Mouse (Mus musculus): ENCODE measurements around the gene Erlin1. TPM values are rescaled to one million over a fixed set of nuclear protein-coding genes. Genes with fewer than 3 reads are reported as not detected.
A peak's percentile ranks its signal among the peaks of the same experiment; 100 is the strongest.

The Erlin1 gene
- polyA plus RNA-seq, 1 experiment, result 14.8 TPM

DNA sequence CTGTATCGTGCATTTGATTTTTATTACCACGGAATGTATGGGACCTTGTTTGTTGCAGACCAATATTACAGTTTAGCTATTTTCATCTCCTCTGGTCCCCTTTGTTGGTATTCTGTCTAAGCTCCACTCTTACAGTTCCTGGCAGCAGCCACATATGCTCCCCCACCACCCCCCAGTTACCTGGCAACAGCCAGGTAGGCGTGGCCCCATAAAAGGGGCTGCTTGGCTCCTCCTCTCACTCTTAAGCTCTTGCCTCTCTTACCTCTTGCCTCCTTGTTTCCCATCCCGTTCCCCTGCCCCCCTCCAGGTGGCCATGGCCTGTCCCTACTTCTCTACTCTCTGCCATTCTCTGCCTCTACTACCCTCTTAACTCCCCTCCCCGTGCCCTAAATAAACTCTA, 1.6 kb upstream of the Erlin1 start:
- TF ChIP-seq CTCF (IDR thresholded peaks at IDR 0.05; ENCODE audit: control insufficient read depth, insufficient read depth, insufficient read length) (no peak), MYOD1 (IDR thresholded peaks at IDR 0.05; ENCODE audit: control insufficient read depth, insufficient read length, low read depth) (no peak), CEBPB (IDR thresholded peaks at IDR 0.05; ENCODE audit: low read depth) (no peak), MAX (IDR thresholded peaks at IDR 0.05) (no peak), MYOG (IDR thresholded peaks at IDR 0.05; ENCODE audit: control insufficient read depth, extremely low read depth, insufficient read length) (no peak), USF1 (IDR thresholded peaks at IDR 0.05; ENCODE audit: low read depth) (no peak), FOSL1 (IDR thresholded peaks at IDR 0.05; ENCODE audit: insufficient read depth, low read length, poor library complexity, severe bottlenecking) (no peak)
- Histone ChIP-seq H3K79me3 (ENCODE audit: low read depth) (peaks cover 3% of the 10 kb centered on the region), H3K79me2 (ENCODE audit: control insufficient read depth, insufficient read depth) (peaks cover 22% of the 10 kb centered on the region), H3K27me3 (ENCODE audit: control insufficient read depth, insufficient read depth, insufficient read length) (no peaks in the 10 kb centered on the region), H3ac (ENCODE audit: control insufficient read depth, insufficient read length, low read depth) (no peak overlapping the region), H3K36me3 (ENCODE audit: control insufficient read depth, insufficient read depth) (peaks cover 46% of the 10 kb centered on the region), H3K4me3 (ENCODE audit: insufficient read depth, poor library complexity, severe bottlenecking) (no peak overlapping the region)

DNA sequence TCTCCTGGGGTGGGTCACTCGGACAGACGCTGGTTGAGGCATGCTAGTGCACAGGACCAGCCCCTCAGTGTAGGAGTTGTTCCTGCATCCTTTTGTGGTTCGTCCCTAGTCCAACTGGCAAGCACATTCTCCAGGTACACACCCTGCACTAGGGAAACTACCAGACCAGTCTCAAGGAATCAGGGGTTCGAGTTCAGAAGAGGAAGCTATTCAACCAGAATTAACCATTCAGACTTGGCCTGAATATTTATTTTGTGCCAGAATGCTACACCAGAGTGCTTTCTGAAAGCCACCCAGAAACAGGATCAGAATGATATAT, 288 bp upstream of the Erlin1 start:
- Histone ChIP-seq H3K27me3 (ENCODE audit: control insufficient read depth, insufficient read depth, insufficient read length) (no peaks in the 10 kb centered on the region), H3K79me2 (ENCODE audit: control insufficient read depth, insufficient read depth) (peaks cover 22% of the 10 kb centered on the region), H3ac (ENCODE audit: control insufficient read depth, insufficient read length, low read depth) (peak overlapping the region; percentile 32), H3K4me3 (ENCODE audit: insufficient read depth, poor library complexity, severe bottlenecking) (peak overlapping the region; percentile 60), H3K79me3 (ENCODE audit: low read depth) (peaks cover 3% of the 10 kb centered on the region), H3K36me3 (ENCODE audit: control insufficient read depth, insufficient read depth) (peaks cover 39% of the 10 kb centered on the region)
- TF ChIP-seq MYOD1 (IDR thresholded peaks at IDR 0.05; ENCODE audit: control insufficient read depth, insufficient read length, low read depth) (no peak), CTCF (IDR thresholded peaks at IDR 0.05; ENCODE audit: control insufficient read depth, insufficient read depth, insufficient read length) (no peak), FOSL1 (IDR thresholded peaks at IDR 0.05; ENCODE audit: insufficient read depth, low read length, poor library complexity, severe bottlenecking) (no peak), MAX (IDR thresholded peaks at IDR 0.05) (no peak), USF1 (IDR thresholded peaks at IDR 0.05; ENCODE audit: low read depth) (no peak), CEBPB (IDR thresholded peaks at IDR 0.05; ENCODE audit: low read depth) (no peak), MYOG (IDR thresholded peaks at IDR 0.05; ENCODE audit: control insufficient read depth, extremely low read depth, insufficient read length) (no peak)

DNA sequence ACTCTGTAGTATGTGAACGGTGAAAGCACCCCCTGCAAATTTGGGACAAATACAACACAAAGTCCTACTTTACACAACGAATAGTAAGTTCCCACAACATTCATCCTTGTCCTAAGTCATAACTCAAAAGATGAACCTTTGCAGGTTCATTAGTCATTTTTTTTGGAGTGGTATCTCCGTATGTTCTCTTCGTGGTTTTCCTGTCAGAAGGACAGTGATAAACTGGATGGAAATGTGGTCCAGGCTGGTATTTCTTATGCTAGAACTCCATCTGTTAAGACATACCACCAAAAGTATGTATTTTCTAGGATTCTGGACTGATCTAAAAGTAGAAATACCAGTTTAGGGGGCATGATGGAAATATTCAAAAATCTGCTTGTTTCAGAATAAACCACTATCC, 1.4 kb downstream of the Erlin1 start:
- Histone ChIP-seq H3K79me2 (ENCODE audit: control insufficient read depth, insufficient read depth) (peaks cover 22% of the 10 kb centered on the region), H3K4me3 (ENCODE audit: insufficient read depth, poor library complexity, severe bottlenecking) (peak overlapping the region; percentile 60), H3ac (ENCODE audit: control insufficient read depth, insufficient read length, low read depth) (no peak overlapping the region), H3K36me3 (ENCODE audit: control insufficient read depth, insufficient read depth) (peaks cover 30% of the 10 kb centered on the region), H3K27me3 (ENCODE audit: control insufficient read depth, insufficient read depth, insufficient read length) (no peaks in the 10 kb centered on the region), H3K79me3 (ENCODE audit: low read depth) (peaks cover 3% of the 10 kb centered on the region)
- TF ChIP-seq CEBPB (IDR thresholded peaks at IDR 0.05; ENCODE audit: low read depth) (no peak), CTCF (IDR thresholded peaks at IDR 0.05; ENCODE audit: control insufficient read depth, insufficient read depth, insufficient read length) (no peak), USF1 (IDR thresholded peaks at IDR 0.05; ENCODE audit: low read depth) (no peak), FOSL1 (IDR thresholded peaks at IDR 0.05; ENCODE audit: insufficient read depth, low read length, poor library complexity, severe bottlenecking) (no peak), MYOD1 (IDR thresholded peaks at IDR 0.05; ENCODE audit: control insufficient read depth, insufficient read length, low read depth) (no peak), MAX (IDR thresholded peaks at IDR 0.05) (no peak), MYOG (IDR thresholded peaks at IDR 0.05; ENCODE audit: control insufficient read depth, extremely low read depth, insufficient read length) (no peak)

DNA sequence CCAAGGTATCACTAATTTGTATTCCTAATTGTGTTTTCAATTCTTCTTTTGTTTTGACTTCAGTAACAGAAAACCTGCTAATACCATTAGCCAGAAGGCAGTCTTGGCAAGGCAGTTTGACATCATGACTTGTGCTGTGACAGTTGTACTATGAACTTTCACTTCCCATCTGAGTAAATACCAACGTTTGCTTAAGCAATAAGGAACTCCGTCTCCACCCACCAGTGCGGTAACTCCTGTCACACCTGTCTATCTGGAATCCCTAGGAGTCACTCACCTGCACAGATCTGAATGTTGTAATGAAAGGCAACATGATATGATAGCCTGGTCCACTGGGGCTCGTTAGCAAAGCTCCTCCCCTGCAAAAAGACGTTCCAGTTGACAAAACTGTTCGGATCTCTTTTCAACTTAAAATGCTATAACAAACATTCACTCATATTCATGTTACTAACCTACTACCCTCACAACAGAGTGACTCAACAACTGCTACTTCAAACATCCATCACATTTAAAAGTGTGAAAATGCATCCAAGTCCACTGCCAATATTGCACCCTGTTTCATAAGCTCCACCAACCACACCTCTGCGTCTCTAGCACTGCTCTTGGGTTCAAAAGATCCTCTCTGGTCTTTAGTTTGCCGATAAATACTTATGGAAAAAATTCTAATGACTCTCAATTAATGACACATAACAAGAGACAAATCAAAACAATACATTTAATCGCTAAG, 2.1 kb downstream of the Erlin1 start:
- H3K4me3 ChIP-seq (ENCODE audit: insufficient read depth, poor library complexity, severe bottlenecking), result no peak overlapping the region
- peaks cover 27% of the 10 kb centered on the region for H3K36me3 ChIP-seq (ENCODE audit: control insufficient read depth, insufficient read depth)
- H3K79me2 ChIP-seq (ENCODE audit: control insufficient read depth, insufficient read depth), result peaks cover 22% of the 10 kb centered on the region
- H3K79me3 ChIP-seq (ENCODE audit: low read depth), result peaks cover 3% of the 10 kb centered on the region
- no peak for TF ChIP-seq FOSL1 (IDR thresholded peaks at IDR 0.05; ENCODE audit: insufficient read depth, low read length, poor library complexity, severe bottlenecking)
- TF ChIP-seq MYOG (IDR thresholded peaks at IDR 0.05; ENCODE audit: control insufficient read depth, extremely low read depth, insufficient read length), result no peak
- no peak for TF ChIP-seq MAX (IDR thresholded peaks at IDR 0.05)
- TF ChIP-seq USF1 (IDR thresholded peaks at IDR 0.05; ENCODE audit: low read depth), result no peak
- no peak for TF ChIP-seq MYOD1 (IDR thresholded peaks at IDR 0.05; ENCODE audit: control insufficient read depth, insufficient read length, low read depth)
- TF ChIP-seq CEBPB (IDR thresholded peaks at IDR 0.05; ENCODE audit: low read depth), result no peak
- H3K27me3 ChIP-seq (ENCODE audit: control insufficient read depth, insufficient read depth, insufficient read length), result no peaks in the 10 kb centered on the region
- no peak overlapping the region for H3ac ChIP-seq (ENCODE audit: control insufficient read depth, insufficient read length, low read depth)

DNA sequence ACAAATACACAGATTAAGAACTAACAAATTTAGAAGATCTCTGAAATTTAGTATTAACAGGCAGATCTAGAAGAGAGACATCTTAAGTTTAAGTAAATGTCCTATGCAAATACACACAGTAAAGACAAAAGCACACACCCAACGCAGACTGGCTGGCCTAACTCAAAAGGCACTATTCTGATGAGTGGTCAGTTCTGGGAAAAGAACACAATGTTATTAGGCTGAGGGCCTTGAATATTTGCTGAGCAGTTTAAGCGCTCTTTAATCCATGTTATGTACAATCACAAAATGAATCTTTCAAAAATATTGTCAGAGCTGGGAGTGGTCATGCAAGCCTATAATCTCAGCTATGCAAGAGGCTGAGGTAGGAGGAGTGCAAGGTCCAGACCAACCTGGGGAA, 4.9 kb downstream of the Erlin1 start:
- TF ChIP-seq FOSL1 (IDR thresholded peaks at IDR 0.05; ENCODE audit: insufficient read depth, low read length, poor library complexity, severe bottlenecking), result no peak
- H3K79me2 ChIP-seq (ENCODE audit: control insufficient read depth, insufficient read depth), result peaks cover 22% of the 10 kb centered on the region
- peaks cover 49% of the 10 kb centered on the region for H3K36me3 ChIP-seq (ENCODE audit: control insufficient read depth, insufficient read depth)
- no peak overlapping the region for H3K4me3 ChIP-seq (ENCODE audit: insufficient read depth, poor library complexity, severe bottlenecking)
- no peaks in the 10 kb centered on the region for H3K27me3 ChIP-seq (ENCODE audit: control insufficient read depth, insufficient read depth, insufficient read length)
- H3ac ChIP-seq (ENCODE audit: control insufficient read depth, insufficient read length, low read depth), result no peak overlapping the region
- peaks cover 3% of the 10 kb centered on the region for H3K79me3 ChIP-seq (ENCODE audit: low read depth)

DNA sequence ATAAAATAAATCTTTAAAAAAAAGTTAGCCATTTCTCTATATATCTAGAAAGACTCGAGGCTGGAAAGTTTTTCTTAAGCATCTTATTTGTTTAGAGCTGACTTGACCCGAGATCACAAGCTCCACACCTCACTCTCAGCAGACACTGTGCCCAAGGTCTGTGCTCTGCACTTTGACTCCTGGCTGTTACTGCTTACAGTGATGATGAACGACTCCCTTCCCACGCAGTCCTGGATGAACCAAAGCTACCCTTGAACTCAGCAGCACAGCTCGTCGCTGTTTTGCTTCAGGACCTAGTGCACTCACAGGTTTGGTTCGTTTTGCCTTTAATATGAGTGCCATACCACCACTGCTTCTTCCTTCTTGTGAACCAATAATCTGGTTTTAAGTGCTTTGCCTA, 5.8 kb downstream of the Erlin1 start:
- Histone ChIP-seq H3K79me2 (ENCODE audit: control insufficient read depth, insufficient read depth) (peaks cover 17% of the 10 kb centered on the region), H3K36me3 (ENCODE audit: control insufficient read depth, insufficient read depth) (peaks cover 59% of the 10 kb centered on the region), H3K27me3 (ENCODE audit: control insufficient read depth, insufficient read depth, insufficient read length) (no peaks in the 10 kb centered on the region), H3ac (ENCODE audit: control insufficient read depth, insufficient read length, low read depth) (no peak overlapping the region), H3K79me3 (ENCODE audit: low read depth) (peaks cover under 1% of the 10 kb centered on the region), H3K4me3 (ENCODE audit: insufficient read depth, poor library complexity, severe bottlenecking) (no peak overlapping the region)
- TF ChIP-seq FOSL1 (IDR thresholded peaks at IDR 0.05; ENCODE audit: insufficient read depth, low read length, poor library complexity, severe bottlenecking), result no peak
- no peak for TF ChIP-seq MYOD1 (IDR thresholded peaks at IDR 0.05; ENCODE audit: control insufficient read depth, insufficient read length, low read depth)
- no peak for TF ChIP-seq CTCF (IDR thresholded peaks at IDR 0.05; ENCODE audit: control insufficient read depth, insufficient read depth, insufficient read length)
- TF ChIP-seq MAX (IDR thresholded peaks at IDR 0.05), result no peak
- no peak for TF ChIP-seq CEBPB (IDR thresholded peaks at IDR 0.05; ENCODE audit: low read depth)
- no peak for TF ChIP-seq MYOG (IDR thresholded peaks at IDR 0.05; ENCODE audit: control insufficient read depth, extremely low read depth, insufficient read length)
- no peak for TF ChIP-seq USF1 (IDR thresholded peaks at IDR 0.05; ENCODE audit: low read depth)
